Mouse (Mus musculus) CH12.LX (cell line): ENCODE results near the gene Akap8. TPM values are rescaled to one million over a fixed set of nuclear protein-coding genes. Genes with fewer than 3 reads are reported as not detected.

Source experiments
- DNase-seq: peaks from one replicate; pipeline ENCODE4 v3.0.0-alpha.2; 2013; ENCODE audit errors: extremely low read depth
- H3K27ac ChIP-seq: 2 replicates; pipeline ENCODE4 v1.5.1; 2012; ENCODE audit warnings: low read depth, mild to moderate bottlenecking, control low read depth, moderate library complexity; ENCODE audit not compliant: insufficient read depth
- H3K27me3 ChIP-seq: replicated peaks from 2 replicates; pipeline ENCODE3; 2012; ENCODE audit warnings: inconsistent platforms
- H3K36me3 ChIP-seq, 2 experiments: replicated peaks in 1 of 2; 2 replicates each; pipeline versions ENCODE3 to v1.6.1; 2012; ENCODE audit warnings: inconsistent platforms in 1 of 2, low read length in 1 of 2, mild to moderate bottlenecking in 1 of 2, mixed read lengths in 1 of 2, moderate library complexity in 1 of 2; ENCODE audit not compliant: control insufficient read depth in 1 of 2, insufficient read depth in 1 of 2
- H3K4me1 ChIP-seq, 2 experiments: 2 replicates each; pipeline ENCODE4 v1.6.1; 2012; ENCODE audit warnings: inconsistent platforms in 1 of 2, moderate library complexity in 1 of 2; ENCODE audit not compliant: insufficient read depth in 2 of 2, control insufficient read depth in 1 of 2
- H3K4me2 ChIP-seq: 2 replicates; pipeline ENCODE4 v1.6.1; 2012; ENCODE audit warnings: low read depth, mild to moderate bottlenecking, control low read depth; ENCODE audit not compliant: poor library complexity, insufficient read depth, severe bottlenecking
- H3K4me3 ChIP-seq, 3 experiments: fragments of 150-350 bp in 1 of 3; sonication (generic) in 1 of 3; replicated peaks in 1 of 3; 2 replicates each; pipeline versions ENCODE3 to v1.5.1; 2011 to 2012; ENCODE audit warnings: low read depth in 2 of 3, low read length in 2 of 3, mild to moderate bottlenecking in 2 of 3, moderate library complexity in 2 of 3, control low read depth in 1 of 3, improper control_type of control experiment in 1 of 3, inconsistent platforms in 1 of 3, mixed read lengths in 1 of 3; ENCODE audit not compliant: poor library complexity in 1 of 3
- H3K79me2 ChIP-seq: replicated peaks from 2 replicates; pipeline ENCODE4 v1.6.1; 2012; ENCODE audit warnings: mild to moderate bottlenecking, moderate library complexity; ENCODE audit not compliant: control insufficient read depth, poor library complexity, insufficient read depth, severe bottlenecking; ENCODE audit errors: extremely low read depth
- H3K9ac ChIP-seq: 2 replicates; pipeline ENCODE4 v1.6.1; 2012; ENCODE audit warnings: low read depth, mild to moderate bottlenecking, control low read depth, moderate library complexity; ENCODE audit not compliant: insufficient read depth
- H3K9me3 ChIP-seq: replicated peaks from 2 replicates; pipeline ENCODE3; 2012; ENCODE audit warnings: low read length, inconsistent platforms, mixed read lengths
- JUND ChIP-seq: conservative IDR thresholded peaks from 2 replicates; pipeline ENCODE4 v1.6.1; 2011; ENCODE audit warnings: low read depth, low read length, improper control_type of control experiment
- POLR2A ChIP-seq: IDR thresholded peaks from 2 replicates; pipeline ENCODE4 v1.6.1; 2011; ENCODE audit warnings: low read depth, mild to moderate bottlenecking, improper control_type of control experiment, low read length
- TCF12 ChIP-seq: IDR thresholded peaks from 2 replicates; pipeline ENCODE4 v1.6.1; 2014; ENCODE audit warnings: low read depth, mild to moderate bottlenecking, inconsistent platforms, low read length, improper control_type of control experiment
- dilution Hi-C: fragments of 300-500 bp; cut with MboI; formaldehyde crosslinking; loops from 2 replicates; pipeline ENCODE4 v1.14.3; 2020; ENCODE audit warnings: low sequenced_read_pairs; ENCODE audit not compliant: extremely low pct_unique_long_range_greater_than_20kb, extremely low pct_ligation_motif_present
- in situ Hi-C: fragments of 300-500 bp; cut with MboI; formaldehyde crosslinking; loops from 3 replicates; pipeline ENCODE4 v1.14.3; 2019; ENCODE audit warnings: low sequenced_read_pairs, low pct_ligation_motif_present, low pct_unique_long_range_greater_than_20kb, mixed read lengths
- polyA plus RNA-seq: library from polyadenylated mRNA; unstranded; fragments of >175 nt; gene quantifications from 2 replicates; pipeline ENCODE4 v1.2.1, GENCODE M21; 2012; ENCODE audit warnings: low read depth; ENCODE audit not compliant: insufficient read length
- total RNA-seq, 2 experiments: library from RNA; depleted of rRNA; stranded (reverse); fragments of 300-350 nt in 1 of 2; fragments of >200 nt in 1 of 2; gene quantifications; 2 replicates each; pipeline ENCODE4 v1.2.3; 2012 to 2014

The Akap8 gene
- total and polyA plus RNA-seq, 3 experiments: 62.5 to 146 (median 75.2) TPM

- Histone ChIP-seq H3K79me2 (peaks cover 88% of the 10 kb centered on the region), H3K4me1 (peaks cover 0 to 61% of the 10 kb centered on the region in 2 experiments; a peak in 2 of 4 replicates), H3K36me3 (peaks cover 0 to 35% of the 10 kb centered on the region in 2 experiments), H3K9me3 (no peaks in the 10 kb centered on the region), H3K27ac (no peak overlapping the region), H3K9ac (no peak overlapping the region), H3K4me2 (no peak overlapping the region), H3K4me3 (no peak overlapping the region), H3K27me3 (no peaks in the 10 kb centered on the region)
- TF ChIP-seq TCF12 (no peak), POLR2A (no peak), JUND (no peak)
- in situ Hi-C loops: no loop called here
- dilution Hi-C loops: no loop called here
- DNase-seq: no peak
These were observed 64.1 kb downstream of the Akap8 start for GRCm38 (mm10) chr17:32256896-32257295.

Other genes with a start within 250 kb of the Akap8 start
- 0.08 and 0.17 TPM in 2 replicates for gene Notch3, start 154.4 kb downstream of the Akap8 start, total RNA-seq (2012; rRNA removed)
- gene Notch3, start 154.4 kb downstream of the Akap8 start, total RNA-seq (2014; rRNA removed): not detected in 2 replicates
- gene Notch3, start 154.4 kb downstream of the Akap8 start, polyA plus RNA-seq: not detected in 2 replicates
- 0.21 and 0.30 TPM in 2 replicates for gene Ephx3, start 131.7 kb downstream of the Akap8 start, total RNA-seq (2012; rRNA removed)
- gene Ephx3, start 131.7 kb downstream of the Akap8 start, total RNA-seq (2014; rRNA removed): 0.31 TPM in 1 of 2 replicates, not detected in the other
- gene Ephx3, start 131.7 kb downstream of the Akap8 start, polyA plus RNA-seq: 0.20 and 0.24 TPM in 2 replicates
- 17.5 and 19.1 TPM in 2 replicates for gene Brd4, start 36.5 kb downstream of the Akap8 start, total RNA-seq (2012; rRNA removed)
- gene Brd4, start 36.5 kb downstream of the Akap8 start, total RNA-seq (2014; rRNA removed): 4.8 and 6.3 TPM in 2 replicates
- gene Brd4, start 36.5 kb downstream of the Akap8 start, polyA plus RNA-seq: 68.1 and 68.5 TPM in 2 replicates
- 32.0 and 41.4 TPM in 2 replicates for gene Akap8l, start 29.4 kb upstream of the Akap8 start, total RNA-seq (2012; rRNA removed)
- gene Akap8l, start 29.4 kb upstream of the Akap8 start, total RNA-seq (2014; rRNA removed): 29.6 and 30.1 TPM in 2 replicates
- gene Akap8l, start 29.4 kb upstream of the Akap8 start, polyA plus RNA-seq: 43.4 and 51.2 TPM in 2 replicates
- 4.4 and 4.5 TPM in 2 replicates for gene Wiz, start 68.2 kb upstream of the Akap8 start, total RNA-seq (2012; rRNA removed)
- gene Wiz, start 68.2 kb upstream of the Akap8 start, total RNA-seq (2014; rRNA removed): 1.0 and 1.2 TPM in 2 replicates
- 20.4 and 25.4 TPM in 2 replicates for gene Wiz, start 68.2 kb upstream of the Akap8 start, polyA plus RNA-seq
- gene Rasal3, start 82.3 kb upstream of the Akap8 start, total RNA-seq (2012; rRNA removed): 27.5 and 40.5 TPM in 2 replicates
- 18.1 and 18.6 TPM in 2 replicates for gene Rasal3, start 82.3 kb upstream of the Akap8 start, total RNA-seq (2014; rRNA removed)
- 77.6 and 83.2 TPM in 2 replicates for gene Rasal3, start 82.3 kb upstream of the Akap8 start, polyA plus RNA-seq
- 1.2 and 2.0 TPM in 2 replicates for gene Pglyrp2, start 102.9 kb upstream of the Akap8 start, total RNA-seq (2012; rRNA removed)
- 3.5 and 4.1 TPM in 2 replicates for gene Pglyrp2, start 102.9 kb upstream of the Akap8 start, total RNA-seq (2014; rRNA removed)
- gene Pglyrp2, start 102.9 kb upstream of the Akap8 start, polyA plus RNA-seq: 4.1 and 5.8 TPM in 2 replicates
- 0.64 and 0.67 TPM in 2 replicates for gene Cyp4f39, start 131.5 kb upstream of the Akap8 start, total RNA-seq (2012; rRNA removed)
- gene Cyp4f39, start 131.5 kb upstream of the Akap8 start, total RNA-seq (2014; rRNA removed): 0.58 and 0.64 TPM in 2 replicates
- gene Cyp4f39, start 131.5 kb upstream of the Akap8 start, polyA plus RNA-seq: 0.70 and 0.93 TPM in 2 replicates
- gene Cyp4f17, start 184.8 kb upstream of the Akap8 start, total RNA-seq (2012; rRNA removed): 2.2 and 3.3 TPM in 2 replicates
- gene Cyp4f17, start 184.8 kb upstream of the Akap8 start, total RNA-seq (2014; rRNA removed): 4.1 and 4.4 TPM in 2 replicates
- 3.6 and 4.8 TPM in 2 replicates for gene Cyp4f17, start 184.8 kb upstream of the Akap8 start, polyA plus RNA-seq
- gene Cyp4f16, start 215.3 kb upstream of the Akap8 start, total RNA-seq (2012; rRNA removed): 30.0 TPM in 2 replicates
- gene Cyp4f16, start 215.3 kb upstream of the Akap8 start, total RNA-seq (2014; rRNA removed): 28.1 and 28.3 TPM in 2 replicates
- 31.2 and 33.9 TPM in 2 replicates for gene Cyp4f16, start 215.3 kb upstream of the Akap8 start, polyA plus RNA-seq